Mouse (Mus musculus) right cerebral cortex, postnatal 36 days (tissue): ENCODE measurements around the gene Pnmal2.

Experiments
- DNase-seq, 2 experiments: peaks; one replicate each; pipeline ENCODE4 v3.0.0; 2022; ENCODE audit warnings: low spot score in 2 of 2, mixed read lengths in 1 of 2

Pnmal2 gene

DNA sequence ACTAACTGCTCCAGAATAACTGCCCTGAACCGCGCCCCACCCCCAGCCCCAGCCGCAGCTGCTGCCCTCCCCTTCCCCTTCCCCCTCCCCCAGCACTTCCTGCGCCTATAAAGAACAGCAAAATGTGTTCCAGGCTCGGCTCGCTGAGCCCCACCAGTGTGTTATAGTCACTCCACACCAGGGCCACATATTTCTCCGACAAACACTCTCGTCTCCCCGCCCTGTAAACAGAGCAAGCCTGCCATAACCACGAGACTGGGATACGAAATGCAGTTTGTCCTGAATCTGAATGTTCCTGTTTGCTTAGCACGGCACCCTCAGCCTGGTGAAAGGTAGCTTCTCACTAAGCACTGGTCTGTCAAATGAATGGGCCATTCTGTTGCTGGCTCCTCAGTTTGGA lies 35.9 kb downstream of the Pnmal2 start:
- no peak for DNase-seq

DNA sequence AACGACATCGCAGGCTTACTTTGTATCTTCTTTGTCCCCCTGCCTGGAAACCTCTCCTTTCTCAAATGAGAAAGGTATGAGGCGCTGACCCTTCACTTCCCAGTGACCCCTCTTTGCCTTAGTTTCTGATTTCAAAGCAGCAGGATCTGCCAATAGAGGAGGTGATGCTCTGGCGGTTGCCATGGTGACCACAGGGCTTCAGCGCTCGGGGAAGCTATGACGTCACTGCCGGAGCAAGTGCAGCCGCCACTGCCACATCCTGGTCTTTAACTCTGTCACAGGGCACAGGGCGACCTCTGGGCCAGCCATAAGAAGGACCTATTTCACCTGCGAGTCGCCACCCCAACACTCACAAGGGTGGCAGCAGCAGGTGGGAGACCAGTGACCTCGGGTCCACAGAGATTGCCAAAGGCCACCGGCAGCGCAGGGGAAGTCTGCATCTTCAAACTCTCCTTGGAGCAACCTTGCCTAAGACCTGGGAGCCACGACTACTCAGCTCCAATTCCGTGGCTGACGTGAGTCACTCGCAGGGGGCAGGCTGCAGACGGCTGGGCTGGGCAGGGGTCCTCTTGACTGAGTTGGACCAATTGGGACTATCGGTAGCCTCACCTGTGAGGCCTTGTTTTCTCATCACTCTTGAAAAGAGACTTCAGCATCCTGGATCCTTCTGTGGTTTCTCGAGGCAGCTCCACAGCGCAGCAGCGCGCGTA lies 38.5 kb downstream of the Pnmal2 start, which contains the start of gene Gm42372:
Gene Gm42372 (plus strand): TSS at position 228 of the 710 bp plus-strand sequence.
- DNase-seq = peak; percentile 89 to 92

- DNase-seq = no peak
Measured at GRCm38 (mm10) chr7:16987541-16988149, 43.2 kb downstream of the Pnmal2 start.

- DNase-seq = no peak
Measured at GRCm38 (mm10) chr7:16988405-16988804, 43.9 kb downstream of the Pnmal2 start.

DNA sequence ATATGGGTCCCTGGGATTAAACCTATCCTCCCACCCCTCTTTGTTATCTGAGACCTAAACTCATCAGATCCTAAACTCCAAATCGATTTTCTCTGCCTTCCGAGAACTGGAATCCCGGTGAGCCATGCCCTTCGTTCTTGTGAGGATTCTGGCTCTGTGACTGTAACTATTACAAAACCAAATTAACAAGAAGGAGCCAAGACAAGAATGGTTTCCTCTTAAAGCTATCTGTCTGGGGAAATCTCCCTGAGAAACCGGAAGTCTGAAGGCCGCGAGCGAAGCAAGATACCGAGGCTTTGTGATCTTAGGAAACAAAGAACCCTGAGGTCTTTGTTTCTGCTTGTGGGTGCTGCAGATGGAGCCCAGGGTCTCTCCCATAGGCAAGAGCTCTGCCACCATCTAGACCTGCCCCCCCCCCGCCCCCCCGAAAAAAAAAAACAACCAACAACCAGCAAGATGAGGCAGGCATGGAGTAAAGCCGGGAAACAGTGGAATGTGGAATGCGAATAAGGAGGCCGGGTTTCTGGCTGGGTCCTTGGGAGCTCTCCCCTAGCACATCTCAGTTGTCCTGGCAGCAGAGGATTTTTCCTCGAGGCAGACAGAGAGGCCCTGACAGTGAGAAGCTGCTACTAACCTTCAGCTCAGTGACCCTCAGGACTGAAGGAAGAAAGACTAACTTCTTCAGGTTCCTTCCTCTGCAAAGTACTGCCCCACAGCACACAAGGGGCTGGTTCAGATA lies 45.7 kb downstream of the Pnmal2 start:
- no peak for DNase-seq

DNA sequence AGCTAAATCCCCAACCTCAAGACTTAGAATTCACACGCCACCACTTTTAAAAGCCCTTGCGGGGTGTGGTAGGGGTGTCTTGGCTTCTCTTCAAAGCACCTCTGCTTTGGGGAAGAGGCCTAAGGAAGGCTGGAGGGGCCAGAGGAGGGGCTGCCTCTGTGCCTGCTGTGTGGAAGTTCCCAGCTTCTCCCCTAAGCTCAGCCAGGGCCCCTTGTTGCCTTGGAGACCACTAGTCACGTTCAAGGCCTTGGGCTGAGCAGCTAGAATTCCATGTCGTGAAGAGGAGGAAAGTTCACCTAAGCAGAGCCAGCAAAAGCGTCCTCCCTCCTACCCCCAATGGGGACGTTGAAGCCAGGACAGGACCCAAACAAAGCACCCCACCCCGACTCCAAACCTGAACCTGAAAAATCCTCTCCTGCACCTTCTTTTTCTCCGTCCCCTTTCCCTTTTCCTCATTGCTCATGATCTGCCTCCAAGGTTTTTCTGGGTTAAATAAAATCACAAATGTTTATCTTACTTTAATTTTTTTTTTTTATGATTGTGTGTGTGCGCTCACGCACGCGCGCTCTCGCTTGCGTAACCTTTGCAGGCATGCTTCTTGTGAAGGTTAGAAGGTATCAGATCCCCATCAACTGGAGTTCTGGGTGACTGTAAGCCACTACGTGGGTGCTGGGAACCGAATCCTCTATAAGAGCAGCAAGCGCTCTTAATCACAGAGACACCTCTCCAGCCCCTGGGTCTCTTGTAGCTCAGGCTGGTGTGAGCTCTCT lies 47.4 kb downstream of the Pnmal2 start:
- DNase-seq = no peak

DNA sequence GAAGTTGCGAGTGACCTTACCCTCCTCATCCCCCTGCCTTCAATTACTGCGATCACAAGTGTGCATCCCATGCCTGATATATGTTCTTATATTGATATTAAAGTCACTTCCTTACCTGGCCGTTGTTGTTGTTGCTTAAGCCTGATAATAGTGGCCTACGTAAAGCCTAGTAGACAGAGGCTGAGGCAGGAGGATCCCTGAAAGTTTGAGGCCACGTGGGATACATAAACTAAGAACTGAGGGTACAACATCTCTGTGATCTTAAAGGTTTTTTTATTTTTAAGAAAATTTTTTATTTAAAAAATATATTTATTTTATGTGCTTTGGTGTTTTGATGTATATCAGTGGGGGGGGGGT lies 47.9 kb downstream of the Pnmal2 start, which contains the start of gene Ccdc8:
Gene Ccdc8 (plus strand): TSS at position 258 of the 357 bp plus-strand sequence.
- DNase-seq = no peak

- DNase-seq = no peak
Measured at GRCm38 (mm10) chr7:16993651-16994399, 49.3 kb downstream of the Pnmal2 start.

GRCm38 (mm10) chr7:16994400-16994799 lies 49.9 kb downstream of the Pnmal2 start:
- DNase-seq = no peak

DNA sequence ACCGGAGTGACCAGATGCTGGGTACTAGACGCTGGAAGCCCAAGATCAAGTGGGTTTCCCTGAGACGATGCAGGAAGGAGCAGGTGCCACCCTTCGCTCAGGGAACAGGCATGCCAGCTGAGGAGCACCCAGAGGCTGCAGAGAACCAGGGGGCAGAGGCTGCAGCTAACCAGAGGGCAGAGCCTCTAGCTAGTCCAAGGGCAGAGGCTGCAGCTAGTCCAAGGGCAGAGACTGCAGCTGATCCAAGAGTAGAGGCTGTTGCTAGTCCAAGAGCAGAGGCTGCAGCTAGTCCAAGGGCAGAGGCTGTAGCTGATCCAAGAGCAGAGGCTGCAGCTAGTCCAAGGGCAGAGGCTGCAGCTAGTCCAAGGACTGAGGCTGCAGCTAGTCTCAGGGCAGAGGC lies 50.9 kb downstream of the Pnmal2 start:
- no peak for DNase-seq
